Mouse (Mus musculus): ENCODE data around the gene Zc3hc1. TPM values are rescaled to one million over a fixed set of nuclear protein-coding genes. Genes with fewer than 3 reads are reported as not detected.

Zc3hc1 gene
- polyA plus RNA-seq (2012; rRNA removed), result 9.0 and 9.6 TPM in 2 replicates

GRCm38 (mm10) chr6:30390714-30391697 lies at the start of gene Zc3hc1:
TSS of gene Zc3hc1 (minus strand) at chr6:30391028.

GRCm38 (mm10) chr6:30401308-30402015 lies 10.6 kb upstream of the Zc3hc1 start, which contains the start of gene Klhdc10:
TSS of gene Klhdc10 (plus strand) at chr6:30401868.

Other genes starting within 250 kb of the Zc3hc1 start
- 19.7 and 20.9 TPM in 2 replicates for gene Ube2h, start 86.5 kb downstream of the Zc3hc1 start, polyA plus RNA-seq (2012; rRNA removed)
- 13.7 and 15.4 TPM in 2 replicates for gene Klhdc10, start 10.8 kb upstream of the Zc3hc1 start, polyA plus RNA-seq (2012; rRNA removed)
- 12.7 and 14.7 TPM in 2 replicates for gene Tmem209, start 118.8 kb upstream of the Zc3hc1 start, polyA plus RNA-seq (2012; rRNA removed)
- 0.02 and 0.04 TPM in 2 replicates for gene Ssmem1, start 118.8 kb upstream of the Zc3hc1 start, polyA plus RNA-seq (2012; rRNA removed)
- 0.21 and 0.60 TPM in 2 replicates for gene Cpa2, start 150.6 kb upstream of the Zc3hc1 start, polyA plus RNA-seq (2012; rRNA removed)
- 0.02 and 0.05 TPM in 2 replicates for gene Cpa4, start 177.3 kb upstream of the Zc3hc1 start, polyA plus RNA-seq (2012; rRNA removed)
- gene Cpa5, start 220.0 kb upstream of the Zc3hc1 start, polyA plus RNA-seq (2012; rRNA removed), result 0.01 and 0.02 TPM in 2 replicates
- gene Cpa1, start 248.2 kb upstream of the Zc3hc1 start, polyA plus RNA-seq (2012; rRNA removed), result 0.50 and 2.3 TPM in 2 replicates